Mouse (Mus musculus) forebrain, embryonic 13.5 days (tissue): ENCODE measurements at regions not wholly inside any gene's neighbourhood (a gene's known extent, or its start where the extent isn't known, plus 50 kb on each side); places are given as distances from the start of the nearest gene placed in this dataset.

ENCODE experiments used
- ATAC-seq: fragments of 200-750 bp; cut with Nextera tagmentation; 2 replicates; pipeline ENCODE4 v1.8.0; 2017
- H3K27ac ChIP-seq: fragments of 300-500 bp; sonication (generic); 2 replicates; pipeline ENCODE4 v1.5.1; 2015; ENCODE audit warnings: inconsistent platforms, mild to moderate bottlenecking, moderate library complexity
- H3K27me3 ChIP-seq: fragments of 300-500 bp; sonication (generic); 2 replicates; pipeline ENCODE4 v1.6.1; 2015; ENCODE audit warnings: mild to moderate bottlenecking, inconsistent platforms
- H3K36me3 ChIP-seq: fragments of 300-500 bp; sonication (generic); 2 replicates; pipeline ENCODE4 v1.6.1; 2015; ENCODE audit warnings: mild to moderate bottlenecking, inconsistent platforms; ENCODE audit not compliant: poor library complexity, severe bottlenecking
- H3K4me1 ChIP-seq: fragments of 300-500 bp; sonication (generic); 2 replicates; pipeline ENCODE4 v1.6.1; 2015; ENCODE audit warnings: inconsistent platforms
- H3K4me2 ChIP-seq: fragments of 300-500 bp; sonication (generic); 2 replicates; pipeline ENCODE4 v1.6.1; 2015; ENCODE audit warnings: inconsistent platforms, mild to moderate bottlenecking, moderate library complexity
- H3K4me3 ChIP-seq: fragments of 300-500 bp; sonication (generic); 2 replicates; pipeline ENCODE4 v1.5.1; 2015; ENCODE audit warnings: mild to moderate bottlenecking, inconsistent platforms
- H3K9ac ChIP-seq: fragments of 300-500 bp; sonication (generic); 2 replicates; pipeline ENCODE4 v1.6.1; 2015; ENCODE audit warnings: mild to moderate bottlenecking, inconsistent platforms
- H3K9me3 ChIP-seq: fragments of 300-500 bp; sonication (generic); replicated peaks from 2 replicates; pipeline ENCODE4 v1.6.1; 2016; ENCODE audit warnings: inconsistent platforms
- WGBS: fragments of 180-500 bp; shearing (Covaris S2); methylation state at CpG from one replicate; pipeline ENCODE4 v1.1.7; 2015; 5-methylcytosine and 5-hydroxymethylcytosine counted together

- Histone ChIP-seq H3K4me2 (no peak overlapping the region), H3K9ac (no peak overlapping the region), H3K27ac (no peak overlapping the region), H3K4me1 (no peaks in the 10 kb centered on the region), H3K9me3 (no peaks in the 10 kb centered on the region), H3K27me3 (no peaks in the 10 kb centered on the region), H3K36me3 (no peaks in the 10 kb centered on the region), H3K4me3 (no peak overlapping the region)
- ATAC-seq, result no peak
- 88% methylated on average over 5 of the region's 5 CpGs for WGBS
Observed at GRCm38 (mm10) chr16:58343921-58344320, 64.3 kb upstream of the Dcbld2 start.

- WGBS, result 50% methylated on average over 5 of the region's 5 CpGs
- H3K4me3 ChIP-seq, result no peak overlapping the region
- no peak for ATAC-seq
- H3K9me3 ChIP-seq, result no peaks in the 10 kb centered on the region
- H3K27me3 ChIP-seq, result no peaks in the 10 kb centered on the region
- H3K36me3 ChIP-seq, result no peaks in the 10 kb centered on the region
- no peak overlapping the region for H3K9ac ChIP-seq
- no peaks in the 10 kb centered on the region for H3K4me1 ChIP-seq
- H3K27ac ChIP-seq, result no peak overlapping the region
- H3K4me2 ChIP-seq, result no peak overlapping the region
Observed at GRCm38 (mm10) chr16:58349354-58349753, 58.9 kb upstream of the Dcbld2 start.

- H3K9me3 ChIP-seq, result no peaks in the 10 kb centered on the region
- ATAC-seq, result no peak
- H3K4me3 ChIP-seq, result no peak overlapping the region
- H3K27ac ChIP-seq, result no peak overlapping the region
- no peak overlapping the region for H3K9ac ChIP-seq
- 73% methylated on average over 2 of the region's 2 CpGs for WGBS
- no peaks in the 10 kb centered on the region for H3K4me1 ChIP-seq
- no peaks in the 10 kb centered on the region for H3K36me3 ChIP-seq
- H3K4me2 ChIP-seq, result no peak overlapping the region
- H3K27me3 ChIP-seq, result no peaks in the 10 kb centered on the region
Observed at GRCm38 (mm10) chr16:58349802-58350201, 58.4 kb upstream of the Dcbld2 start.

- H3K4me1 ChIP-seq, result no peaks in the 10 kb centered on the region
- 91% methylated on average over 3 of the region's 3 CpGs for WGBS
- H3K9ac ChIP-seq, result no peak overlapping the region
- no peak for ATAC-seq
- H3K36me3 ChIP-seq, result no peaks in the 10 kb centered on the region
- no peaks in the 10 kb centered on the region for H3K27me3 ChIP-seq
- H3K27ac ChIP-seq, result no peak overlapping the region
- no peak overlapping the region for H3K4me2 ChIP-seq
- H3K9me3 ChIP-seq, result no peaks in the 10 kb centered on the region
- H3K4me3 ChIP-seq, result no peak overlapping the region
Observed at GRCm38 (mm10) chr16:58352156-58352555, 56.1 kb upstream of the Dcbld2 start.

- no peak for ATAC-seq
- Histone ChIP-seq H3K27ac (no peak overlapping the region), H3K4me1 (no peaks in the 10 kb centered on the region), H3K27me3 (no peaks in the 10 kb centered on the region), H3K9ac (no peak overlapping the region), H3K4me3 (no peak overlapping the region), H3K4me2 (no peak overlapping the region), H3K9me3 (no peaks in the 10 kb centered on the region), H3K36me3 (no peaks in the 10 kb centered on the region)
- WGBS, result 71% methylated on average over 6 of the region's 6 CpGs
Observed at GRCm38 (mm10) chr16:58354551-58354950, 53.7 kb upstream of the Dcbld2 start.
